Mouse (Mus musculus): ENCODE measurements around the gene Pgm2l1. TPM values are rescaled to one million over a fixed set of nuclear protein-coding genes. Genes with fewer than 3 reads are reported as not detected.

The Pgm2l1 gene
- polyA plus RNA-seq, 1 experiment from 2014 or later = 2.5 TPM

GRCm38 (mm10) chr7:100295745-100296144, 68.6 kb downstream of the Pgm2l1 start:
- H3K27ac ChIP-seq (ENCODE audit: low read length) = no peak overlapping the region
- 0 out of 2 replicates have a peak, but pooled peaks cover 3% of the 10 kb centered on the region for H3K9me3 ChIP-seq (replicated peaks; ENCODE audit: control insufficient read depth, low read length)
- no peak overlapping the region for H3K4me2 ChIP-seq (ENCODE audit: low read depth, low read length)
- H3K36me3 ChIP-seq (ENCODE audit: control insufficient read depth, insufficient read depth, low read length) = no peaks in the 10 kb centered on the region
- no peaks in the 10 kb centered on the region for H3K4me1 ChIP-seq (ENCODE audit: control insufficient read depth, insufficient read depth, low read length)
- ATAC-seq (ENCODE audit: insufficient read depth, low FRiP score) = no peak
- no peak overlapping the region for H3K9ac ChIP-seq (ENCODE audit: low read length)
- H3K27me3 ChIP-seq (ENCODE audit: control insufficient read depth, insufficient read depth, low read length) = no peaks in the 10 kb centered on the region
- H3K4me3 ChIP-seq (replicated peaks; ENCODE audit: low read length) = no peak overlapping the region
- 75% methylated on average over 2 of the region's 2 CpGs for WGBS

- WGBS = 80% methylated on average over 6 of the region's 6 CpGs
- no peak overlapping the region for H3K9ac ChIP-seq (ENCODE audit: low read length)
- no peaks in the 10 kb centered on the region for H3K36me3 ChIP-seq (ENCODE audit: control insufficient read depth, insufficient read depth, low read length)
- no peak overlapping the region for H3K4me3 ChIP-seq (replicated peaks; ENCODE audit: low read length)
- no peak overlapping the region for H3K27ac ChIP-seq (ENCODE audit: low read length)
- no peaks in the 10 kb centered on the region for H3K27me3 ChIP-seq (ENCODE audit: control insufficient read depth, insufficient read depth, low read length)
- peaks cover under 1% of the 10 kb centered on the region; the same call in 1 of the 2 replicates for H3K4me1 ChIP-seq (ENCODE audit: control insufficient read depth, insufficient read depth, low read length)
- H3K4me2 ChIP-seq (ENCODE audit: low read depth, low read length) = no peak overlapping the region
- ATAC-seq (ENCODE audit: insufficient read depth, low FRiP score) = no peak
- no peaks in the 10 kb centered on the region for H3K9me3 ChIP-seq (replicated peaks; ENCODE audit: control insufficient read depth, low read length)
Measured at GRCm38 (mm10) chr7:100296699-100297098, 69.5 kb downstream of the Pgm2l1 start.

- Histone ChIP-seq H3K4me2 (ENCODE audit: low read depth, low read length) (no peak overlapping the region), H3K9me3 (replicated peaks; ENCODE audit: control insufficient read depth, low read length) (no peaks in the 10 kb centered on the region), H3K4me3 (replicated peaks; ENCODE audit: low read length) (no peak overlapping the region), H3K9ac (ENCODE audit: low read length) (no peak overlapping the region), H3K27ac (ENCODE audit: low read length) (no peak overlapping the region), H3K27me3 (ENCODE audit: control insufficient read depth, insufficient read depth, low read length) (no peaks in the 10 kb centered on the region), H3K36me3 (ENCODE audit: control insufficient read depth, insufficient read depth, low read length) (no peaks in the 10 kb centered on the region), H3K4me1 (ENCODE audit: control insufficient read depth, insufficient read depth, low read length) (peaks cover 7% of the 10 kb centered on the region; the same call in 1 of the 2 replicates)
- ATAC-seq (ENCODE audit: insufficient read depth, low FRiP score) = no peak
- WGBS = 66% methylated on average over 14 of the region's 14 CpGs
Measured at GRCm38 (mm10) chr7:100298861-100299510, 71.8 kb downstream of the Pgm2l1 start.

- H3K36me3 ChIP-seq (ENCODE audit: control insufficient read depth, insufficient read depth, low read length) = no peaks in the 10 kb centered on the region
- WGBS = 62% methylated on average over 3 of the region's 3 CpGs
- H3K9me3 ChIP-seq (replicated peaks; ENCODE audit: control insufficient read depth, low read length) = no peaks in the 10 kb centered on the region
- peak; percentile 63; the same call in 1 of the 2 replicates for ATAC-seq (ENCODE audit: insufficient read depth, low FRiP score)
- no peak overlapping the region for H3K4me3 ChIP-seq (replicated peaks; ENCODE audit: low read length)
- no peaks in the 10 kb centered on the region for H3K27me3 ChIP-seq (ENCODE audit: control insufficient read depth, insufficient read depth, low read length)
- peak overlapping the region; percentile 83 for H3K27ac ChIP-seq (ENCODE audit: low read length)
- peaks cover 7% of the 10 kb centered on the region; the same call in 1 of the 2 replicates for H3K4me1 ChIP-seq (ENCODE audit: control insufficient read depth, insufficient read depth, low read length)
- no peak overlapping the region for H3K9ac ChIP-seq (ENCODE audit: low read length)
- no peak overlapping the region for H3K4me2 ChIP-seq (ENCODE audit: low read depth, low read length)
Measured at GRCm38 (mm10) chr7:100301390-100301789, 74.2 kb downstream of the Pgm2l1 start.

GRCm38 (mm10) chr7:100302316-100302715, 75.1 kb downstream of the Pgm2l1 start:
- Histone ChIP-seq H3K9me3 (replicated peaks; ENCODE audit: control insufficient read depth, low read length) (no peaks in the 10 kb centered on the region), H3K9ac (ENCODE audit: low read length) (no peak overlapping the region), H3K4me2 (ENCODE audit: low read depth, low read length) (no peak overlapping the region), H3K4me3 (replicated peaks; ENCODE audit: low read length) (no peak overlapping the region), H3K27me3 (ENCODE audit: control insufficient read depth, insufficient read depth, low read length) (no peaks in the 10 kb centered on the region), H3K36me3 (ENCODE audit: control insufficient read depth, insufficient read depth, low read length) (no peaks in the 10 kb centered on the region), H3K27ac (ENCODE audit: low read length) (peak overlapping the region; percentile 83), H3K4me1 (ENCODE audit: control insufficient read depth, insufficient read depth, low read length) (peaks cover 7% of the 10 kb centered on the region; the same call in 1 of the 2 replicates)
- peak; percentile 78; the same call in 1 of the 2 replicates for ATAC-seq (ENCODE audit: insufficient read depth, low FRiP score)
- 28% methylated on average over 4 of the region's 4 CpGs for WGBS

- no peaks in the 10 kb centered on the region for H3K27me3 ChIP-seq (ENCODE audit: control insufficient read depth, insufficient read depth, low read length)
- H3K9me3 ChIP-seq (replicated peaks; ENCODE audit: control insufficient read depth, low read length) = no peaks in the 10 kb centered on the region
- no peak overlapping the region for H3K4me2 ChIP-seq (ENCODE audit: low read depth, low read length)
- no peaks in the 10 kb centered on the region for H3K36me3 ChIP-seq (ENCODE audit: control insufficient read depth, insufficient read depth, low read length)
- no peak overlapping the region for H3K4me3 ChIP-seq (replicated peaks; ENCODE audit: low read length)
- H3K4me1 ChIP-seq (ENCODE audit: control insufficient read depth, insufficient read depth, low read length) = peaks cover 14% of the 10 kb centered on the region
- 85% methylated on average over 9 of the region's 9 CpGs for WGBS
- ATAC-seq (ENCODE audit: insufficient read depth, low FRiP score) = no peak
- no peak overlapping the region for H3K9ac ChIP-seq (ENCODE audit: low read length)
- no peak overlapping the region for H3K27ac ChIP-seq (ENCODE audit: low read length)
Measured at GRCm38 (mm10) chr7:100305894-100306293, 78.7 kb downstream of the Pgm2l1 start.

GRCm38 (mm10) chr7:100307872-100308653, 80.9 kb downstream of the Pgm2l1 start:
- no peak for ATAC-seq (ENCODE audit: insufficient read depth, low FRiP score)
- Histone ChIP-seq H3K4me2 (ENCODE audit: low read depth, low read length) (no peak overlapping the region), H3K4me3 (replicated peaks; ENCODE audit: low read length) (no peak overlapping the region)

GRCm38 (mm10) chr7:100309216-100309615, 82.0 kb downstream of the Pgm2l1 start:
- no peak overlapping the region for H3K4me3 ChIP-seq (replicated peaks; ENCODE audit: low read length)
- H3K4me1 ChIP-seq (ENCODE audit: control insufficient read depth, insufficient read depth, low read length) = peaks cover 7% of the 10 kb centered on the region; the same call in 1 of the 2 replicates
- H3K27ac ChIP-seq (ENCODE audit: low read length) = no peak overlapping the region
- H3K9me3 ChIP-seq (replicated peaks; ENCODE audit: control insufficient read depth, low read length) = no peaks in the 10 kb centered on the region
- WGBS = 49% methylated on average over 1 of the region's 1 CpGs
- ATAC-seq (ENCODE audit: insufficient read depth, low FRiP score) = no peak
- H3K9ac ChIP-seq (ENCODE audit: low read length) = no peak overlapping the region
- no peaks in the 10 kb centered on the region for H3K36me3 ChIP-seq (ENCODE audit: control insufficient read depth, insufficient read depth, low read length)
- no peaks in the 10 kb centered on the region for H3K27me3 ChIP-seq (ENCODE audit: control insufficient read depth, insufficient read depth, low read length)
- H3K4me2 ChIP-seq (ENCODE audit: low read depth, low read length) = no peak overlapping the region

More at GRCm38 (mm10) chr7:100307872-100308653, 80.9 kb downstream of the Pgm2l1 start:
- Histone ChIP-seq H3K9ac (ENCODE audit: low read length) (no peak overlapping the region), H3K27me3 (ENCODE audit: control insufficient read depth, insufficient read depth, low read length) (no peaks in the 10 kb centered on the region), H3K4me1 (ENCODE audit: control insufficient read depth, insufficient read depth, low read length) (peaks cover 7% of the 10 kb centered on the region; the same call in 1 of the 2 replicates), H3K9me3 (replicated peaks; ENCODE audit: control insufficient read depth, low read length) (no peaks in the 10 kb centered on the region), H3K36me3 (ENCODE audit: control insufficient read depth, insufficient read depth, low read length) (no peaks in the 10 kb centered on the region), H3K27ac (ENCODE audit: low read length) (no peak overlapping the region)
- WGBS = 82% methylated on average over 6 of the region's 6 CpGs

GRCm38 (mm10) chr7:100309679-100310078, 82.5 kb downstream of the Pgm2l1 start:
- Histone ChIP-seq H3K4me3 (replicated peaks; ENCODE audit: low read length) (no peak overlapping the region), H3K9ac (ENCODE audit: low read length) (no peak overlapping the region), H3K27me3 (ENCODE audit: control insufficient read depth, insufficient read depth, low read length) (no peaks in the 10 kb centered on the region), H3K4me2 (ENCODE audit: low read depth, low read length) (no peak overlapping the region), H3K27ac (ENCODE audit: low read length) (no peak overlapping the region), H3K9me3 (replicated peaks; ENCODE audit: control insufficient read depth, low read length) (no peaks in the 10 kb centered on the region), H3K4me1 (ENCODE audit: control insufficient read depth, insufficient read depth, low read length) (peaks cover 7% of the 10 kb centered on the region; the same call in 1 of the 2 replicates), H3K36me3 (ENCODE audit: control insufficient read depth, insufficient read depth, low read length) (no peaks in the 10 kb centered on the region)
- WGBS = 47% methylated on average over 6 of the region's 6 CpGs
- no peak for ATAC-seq (ENCODE audit: insufficient read depth, low FRiP score)
